Mouse (Mus musculus): ENCODE measurements around the gene 2310034G01Rik. TPM values are rescaled to one million over a fixed set of nuclear protein-coding genes. Genes with fewer than 3 reads are reported as not detected.
A peak's percentile ranks its signal among the peaks of the same experiment; 100 is the strongest.

The 2310034G01Rik gene
- total RNA-seq, 2 experiments from 2014 or later, result 0.89 to 1.3 TPM

DNA sequence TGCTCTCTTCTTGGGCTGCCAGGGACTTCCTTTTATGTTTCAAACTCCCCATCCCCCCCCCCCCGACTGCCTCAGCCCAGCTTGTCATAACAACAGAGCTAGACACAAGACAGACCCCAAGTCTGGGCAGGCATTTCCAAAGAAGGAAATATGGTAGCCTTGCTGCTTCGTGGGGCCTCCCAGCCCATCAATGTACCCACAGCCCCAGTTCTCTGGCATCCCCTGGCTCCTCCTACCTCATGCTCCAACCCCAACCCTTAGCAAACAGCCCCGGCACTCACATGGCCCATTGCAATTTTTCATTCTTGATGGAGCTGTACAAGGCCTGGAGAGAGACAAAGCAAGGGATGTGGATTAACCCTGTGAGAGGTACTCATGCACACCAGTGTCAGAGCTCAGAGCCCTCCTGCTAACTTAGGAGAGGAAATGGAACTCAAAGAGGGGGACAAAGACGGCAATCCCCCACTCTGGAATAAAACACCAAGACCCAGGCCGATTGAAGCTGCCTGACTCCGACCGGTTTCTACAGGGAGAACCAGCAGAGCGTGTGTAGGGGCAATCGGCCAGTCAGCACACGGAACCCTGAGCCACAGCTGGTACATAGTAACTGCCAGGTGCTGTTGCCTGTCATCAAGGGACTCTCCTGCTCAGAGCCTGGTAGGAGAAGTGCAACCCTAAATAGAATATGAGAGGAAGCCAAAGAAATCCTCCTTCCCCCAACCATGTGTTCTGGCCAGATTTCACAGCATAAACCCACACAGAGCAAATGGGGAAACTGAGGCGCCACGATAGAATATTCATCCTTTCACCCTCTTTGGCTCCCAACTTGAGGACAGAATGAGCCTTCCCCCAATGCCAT lies 34.1 kb downstream of the 2310034G01Rik start:
- DNase-seq (ENCODE audit: low spot score in 2 of 2), result peak; percentile 6 to 13

DNA sequence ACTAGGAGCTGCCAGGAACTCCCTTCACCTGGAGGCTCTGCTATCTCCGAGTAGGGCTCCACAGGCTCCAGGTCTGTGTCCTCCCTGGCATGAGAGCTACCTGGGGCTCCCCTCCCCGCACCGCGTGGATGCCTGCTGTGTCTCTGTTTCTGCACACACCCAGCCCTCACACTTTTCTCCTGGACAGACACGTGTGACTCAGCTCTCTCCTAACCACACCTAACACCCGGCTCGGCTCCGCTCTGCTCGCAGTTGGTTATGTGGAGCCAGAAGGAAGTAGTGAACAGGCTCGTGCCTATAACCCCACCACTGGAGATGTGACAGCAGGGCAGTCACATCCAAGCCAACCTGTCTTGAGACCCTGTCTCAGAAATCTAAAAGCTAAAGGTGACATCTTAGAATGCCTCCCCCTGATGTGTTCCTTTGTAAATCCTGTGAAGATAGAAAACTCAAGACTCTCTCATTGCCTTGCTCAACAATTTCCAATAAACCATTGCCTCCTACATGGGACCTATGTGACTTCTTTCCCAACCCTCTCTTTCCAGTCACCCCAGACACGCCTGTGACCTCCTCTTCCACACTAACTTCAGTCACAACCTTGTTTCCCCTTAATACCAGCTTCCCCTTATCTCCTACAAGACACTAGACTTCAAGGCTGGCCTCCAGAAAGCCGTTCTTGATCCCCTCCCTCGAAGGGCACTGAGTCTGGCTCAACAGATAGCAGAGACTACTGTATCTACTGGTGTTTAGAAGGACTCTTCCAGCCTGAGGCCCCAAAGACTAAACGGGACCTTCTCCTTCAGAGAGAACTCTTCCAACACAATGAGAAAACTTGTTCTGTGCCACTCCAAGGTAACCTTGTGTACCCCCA lies 35.0 kb downstream of the 2310034G01Rik start:
- DNase-seq (ENCODE audit: low spot score in 2 of 2), result peak; percentile 4 to 9

DNA sequence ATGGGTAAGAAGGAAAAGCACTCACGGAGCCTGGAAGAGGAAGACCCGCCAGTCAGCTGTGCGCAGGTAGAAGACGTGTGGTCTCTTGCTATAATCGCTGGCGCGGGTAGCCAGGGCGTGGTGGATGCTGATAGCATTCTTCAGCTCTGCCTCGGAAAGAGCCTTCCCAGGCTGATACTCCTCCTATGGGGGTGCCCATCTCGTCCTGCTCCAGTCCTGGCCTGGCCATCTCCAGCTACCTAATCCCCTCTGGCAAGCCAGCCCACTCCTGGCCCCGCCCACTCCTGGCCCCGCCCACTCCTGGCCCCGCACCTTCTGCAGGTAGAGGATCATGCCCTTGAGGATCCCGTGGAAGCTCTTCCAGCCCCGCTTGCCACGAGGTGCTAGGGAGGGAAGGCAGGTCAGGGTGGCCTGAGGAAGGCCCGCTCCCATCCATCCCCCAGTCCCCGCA lies 35.9 kb downstream of the 2310034G01Rik start:
- DNase-seq (ENCODE audit: low spot score in 2 of 2), result peak in 1 of 2 experiments; percentile 8

DNA sequence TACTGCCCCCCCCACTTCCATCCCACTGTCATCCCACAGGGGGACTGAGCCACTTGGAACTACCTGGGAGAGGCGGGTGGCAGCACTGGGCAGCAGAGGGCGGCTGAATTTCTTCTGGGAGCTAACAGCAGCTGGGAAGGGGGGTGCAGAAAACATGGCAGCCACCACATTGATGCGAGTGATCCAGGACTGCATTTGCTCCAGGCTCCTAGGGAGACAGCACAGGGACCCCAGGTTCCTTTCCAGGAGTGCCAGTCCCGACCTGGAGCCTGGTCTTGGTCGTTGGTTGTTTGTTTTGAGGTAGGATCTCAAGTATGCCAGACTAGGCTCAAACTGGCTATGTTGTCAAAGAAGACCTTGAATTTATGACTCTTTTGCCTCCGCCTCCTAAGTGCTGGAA lies 36.5 kb downstream of the 2310034G01Rik start:
- peak in 1 of 2 experiments; percentile 8 for DNase-seq (ENCODE audit: low spot score in 2 of 2)

DNA sequence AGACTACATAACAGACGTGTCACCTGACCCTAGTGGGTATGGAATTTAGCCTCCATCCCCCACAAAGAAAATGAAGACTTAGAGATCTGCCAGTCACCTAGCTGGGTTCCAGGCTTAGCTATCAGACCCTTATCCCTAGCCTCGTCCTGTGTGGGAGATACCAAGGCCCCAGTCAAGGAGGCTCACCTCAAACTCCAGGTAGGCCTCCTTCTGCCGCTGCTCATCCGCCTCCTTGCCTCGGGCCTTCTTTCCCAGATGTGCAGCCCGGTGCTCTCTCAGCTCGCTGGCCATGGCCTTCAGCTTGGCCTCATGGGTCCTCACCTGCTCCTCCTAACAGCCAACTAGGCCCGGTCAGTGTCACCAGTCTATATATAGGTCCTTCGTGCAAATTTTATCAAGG lies 37.0 kb downstream of the 2310034G01Rik start:
- DNase-seq (ENCODE audit: low spot score in 2 of 2), result no peak

DNA sequence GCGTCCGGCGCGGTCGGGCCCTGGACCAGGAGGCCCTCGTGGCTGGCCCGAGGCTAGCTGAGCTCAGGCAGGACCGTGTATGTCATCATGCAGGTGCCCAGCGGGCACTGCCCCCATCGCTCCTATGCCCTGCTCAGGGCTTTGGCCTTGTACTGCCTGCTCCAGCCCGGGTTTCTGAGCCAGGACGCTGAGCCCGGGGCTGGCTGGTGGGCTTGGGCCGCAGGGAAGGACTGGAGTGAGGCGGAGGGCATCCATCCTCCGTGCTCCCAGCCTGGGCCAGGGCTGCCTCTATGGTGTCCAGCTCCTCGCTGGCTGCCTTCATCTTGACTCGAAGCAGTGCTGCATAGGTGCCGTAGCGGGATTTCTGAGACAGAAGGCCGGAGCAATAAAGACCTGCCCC lies 37.5 kb downstream of the 2310034G01Rik start:
- peak; percentile 2 to 10 for DNase-seq (ENCODE audit: low spot score in 2 of 2)

DNA sequence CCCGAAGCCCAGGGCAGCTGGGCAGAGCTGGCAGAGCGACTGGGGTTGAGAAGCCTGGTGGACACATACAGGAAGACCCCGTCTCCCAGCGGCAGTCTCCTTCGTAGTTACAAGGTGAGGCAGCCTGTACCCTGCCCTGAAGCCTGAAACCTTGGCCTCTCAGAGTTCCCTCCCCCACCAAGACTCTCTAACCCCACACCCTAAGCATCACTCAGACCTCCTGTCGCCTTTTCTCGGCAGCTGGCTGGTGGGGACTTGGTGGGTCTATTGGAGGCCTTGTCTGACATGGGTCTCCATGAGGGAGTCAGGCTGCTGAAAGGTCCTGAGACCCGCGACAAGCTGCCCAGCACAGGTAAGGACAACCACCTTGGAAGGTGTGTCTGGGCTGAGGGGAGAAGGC lies 38.8 kb downstream of the 2310034G01Rik start:
- DNase-seq (ENCODE audit: low spot score in 2 of 2), result peak; percentile 6 to 14

DNA sequence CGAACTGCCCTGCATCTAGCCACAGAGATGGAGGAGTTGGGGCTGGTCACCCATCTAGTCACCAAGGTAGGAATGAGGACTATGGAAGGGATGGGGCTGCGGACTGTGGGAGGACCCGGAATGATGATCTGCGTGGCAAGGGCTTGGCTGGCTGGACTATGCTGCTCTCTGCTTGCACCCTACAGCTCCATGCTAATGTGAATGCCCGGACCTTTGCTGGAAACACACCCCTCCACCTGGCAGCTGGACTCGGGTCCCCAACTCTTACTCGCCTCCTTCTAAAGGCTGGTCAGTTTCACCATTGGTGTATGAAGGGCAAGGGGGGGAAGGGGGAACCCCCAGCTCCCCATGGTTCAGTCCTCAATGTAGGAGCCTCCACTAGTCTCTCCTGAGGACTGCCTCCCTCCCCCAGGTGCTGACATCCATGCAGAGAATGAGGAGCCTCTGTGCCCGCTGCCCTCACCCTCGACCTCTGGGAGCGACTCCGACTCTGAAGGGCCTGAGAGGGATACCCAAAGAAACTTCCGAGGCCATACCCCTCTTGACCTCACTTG lies 39.7 kb downstream of the 2310034G01Rik start:
- DNase-seq (ENCODE audit: low spot score in 2 of 2), result peak; percentile 4 to 11

DNA sequence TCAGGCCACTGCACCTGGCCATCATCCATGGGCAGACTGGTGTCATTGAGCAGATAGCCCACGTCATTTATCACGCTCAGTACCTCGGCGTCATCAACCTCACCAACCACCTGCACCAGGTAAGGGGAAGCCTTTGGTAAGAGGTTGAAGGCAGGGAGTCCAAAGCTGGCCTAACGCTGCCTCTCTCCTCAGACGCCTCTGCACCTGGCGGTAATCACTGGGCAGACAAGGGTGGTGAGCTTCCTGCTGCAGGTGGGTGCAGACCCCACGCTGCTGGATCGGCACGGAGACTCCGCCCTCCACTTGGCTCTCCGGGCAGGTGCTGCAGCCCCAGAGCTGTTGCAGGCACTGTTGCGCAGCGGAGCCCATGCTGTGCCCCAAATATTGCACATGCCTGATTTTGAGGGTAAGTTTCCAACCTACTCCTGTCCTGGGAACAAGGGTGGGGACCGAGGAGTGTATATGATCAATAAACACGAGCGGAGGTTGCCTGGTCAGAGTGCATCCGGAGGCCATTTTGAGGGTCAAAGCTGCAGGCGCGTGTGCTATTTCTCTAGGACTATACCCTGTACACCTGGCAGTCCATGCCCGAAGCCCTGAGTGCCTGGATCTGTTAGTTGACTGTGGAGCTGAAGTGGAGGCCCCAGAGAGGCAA lies 40.3 kb downstream of the 2310034G01Rik start:
- DNase-seq (ENCODE audit: low spot score in 2 of 2), result peak; percentile 5 to 17

DNA sequence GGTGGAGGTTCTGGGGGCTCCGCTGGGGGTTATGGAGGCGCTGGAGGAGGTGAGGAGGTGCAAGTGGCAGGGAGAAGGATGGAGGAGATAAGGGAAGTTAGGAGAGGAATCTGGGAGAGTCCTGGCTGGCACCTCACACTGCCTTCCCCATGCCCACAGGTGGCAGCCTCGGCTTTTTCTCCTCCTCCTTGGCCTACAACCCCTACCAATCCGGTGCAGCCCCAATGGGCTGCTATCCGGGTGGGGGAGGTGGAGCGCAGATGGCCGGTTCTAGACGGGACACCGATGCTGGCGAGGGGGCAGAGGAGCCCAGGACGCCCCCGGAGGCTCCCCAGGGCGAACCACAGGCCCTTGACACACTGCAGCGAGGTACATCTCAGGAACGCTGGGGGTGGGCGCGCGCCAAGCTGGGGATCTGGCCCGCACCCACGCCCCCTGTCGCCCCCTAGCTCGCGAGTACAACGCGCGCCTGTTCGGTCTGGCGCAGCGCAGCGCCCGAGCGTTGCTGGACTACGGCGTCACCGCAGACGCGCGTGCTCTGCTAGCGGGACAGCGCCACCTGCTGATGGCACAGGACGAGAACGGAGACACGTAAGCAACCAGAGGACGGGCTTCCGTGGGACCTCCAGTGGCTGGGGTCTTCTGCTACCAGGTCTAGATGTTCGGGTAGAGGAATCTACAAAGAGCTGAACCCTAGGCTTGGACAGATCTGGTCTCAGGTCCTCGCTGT lies 41.2 kb downstream of the 2310034G01Rik start:
- DNase-seq (ENCODE audit: low spot score in 2 of 2), result peak; percentile 91 to 92

DNA sequence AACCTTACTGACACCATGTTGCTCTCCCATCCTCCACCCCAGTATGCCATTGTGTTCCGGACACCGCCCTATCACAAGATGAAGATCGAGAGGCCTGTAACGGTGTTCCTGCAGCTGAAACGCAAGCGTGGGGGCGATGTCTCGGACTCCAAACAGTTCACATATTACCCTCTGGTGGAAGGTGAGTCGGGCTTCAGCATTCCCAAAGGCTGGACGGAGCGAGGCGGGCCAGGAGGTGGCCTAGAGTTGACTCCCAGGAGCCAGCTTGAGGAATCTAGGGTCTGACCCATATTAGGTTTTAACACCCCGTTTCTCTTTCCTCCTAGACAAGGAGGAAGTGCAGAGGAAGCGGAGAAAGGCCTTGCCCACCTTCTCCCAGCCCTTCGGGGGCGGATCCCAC lies 41.8 kb downstream of the 2310034G01Rik start:
- DNase-seq (ENCODE audit: low spot score in 2 of 2), result peak; percentile 2 to 10

DNA sequence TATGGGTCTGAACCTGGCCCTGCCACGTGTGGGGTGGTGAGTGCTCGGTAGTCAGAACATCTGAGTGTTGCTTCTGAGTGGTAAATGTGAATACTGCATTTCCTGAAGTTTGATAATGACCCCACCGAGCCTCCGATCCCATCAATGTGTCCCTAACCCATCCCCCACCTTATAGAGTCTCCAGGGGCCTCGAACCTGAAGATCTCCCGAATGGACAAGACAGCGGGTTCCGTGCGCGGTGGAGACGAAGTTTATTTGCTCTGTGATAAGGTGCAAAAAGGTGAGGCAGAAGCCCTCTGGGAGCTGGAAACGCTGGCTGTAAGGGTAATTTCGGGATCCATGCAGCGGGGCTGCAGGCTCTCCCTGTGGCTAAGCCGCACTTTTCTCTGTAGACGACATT lies 42.3 kb downstream of the 2310034G01Rik start:
- peak; percentile 3 to 11 for DNase-seq (ENCODE audit: low spot score in 2 of 2)

DNA sequence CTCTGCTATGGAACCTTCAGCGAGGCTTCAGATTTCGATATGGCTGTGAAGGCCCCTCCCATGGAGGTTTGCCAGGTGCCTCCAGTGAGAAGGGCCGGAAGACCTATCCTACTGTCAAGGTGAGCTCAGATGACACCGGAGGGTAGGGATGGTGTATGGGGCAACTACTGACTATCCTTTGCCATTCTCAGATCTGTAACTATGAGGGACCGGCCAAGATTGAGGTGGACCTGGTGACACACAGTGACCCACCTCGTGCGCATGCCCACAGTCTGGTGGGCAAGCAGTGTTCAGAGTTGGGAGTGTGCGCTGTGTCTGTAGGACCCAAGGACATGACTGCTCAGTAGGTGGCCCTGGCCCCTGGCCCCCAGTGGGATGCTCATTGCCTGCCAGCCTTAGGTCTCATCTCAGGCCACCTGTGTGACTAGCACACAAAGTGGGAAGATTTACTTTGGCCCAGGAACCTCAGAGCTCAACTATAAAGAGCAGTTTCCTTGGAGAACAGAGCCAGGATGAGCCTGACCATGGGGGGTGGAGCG lies 43.3 kb downstream of the 2310034G01Rik start:
- no peak for DNase-seq (ENCODE audit: low spot score in 2 of 2)

DNA sequence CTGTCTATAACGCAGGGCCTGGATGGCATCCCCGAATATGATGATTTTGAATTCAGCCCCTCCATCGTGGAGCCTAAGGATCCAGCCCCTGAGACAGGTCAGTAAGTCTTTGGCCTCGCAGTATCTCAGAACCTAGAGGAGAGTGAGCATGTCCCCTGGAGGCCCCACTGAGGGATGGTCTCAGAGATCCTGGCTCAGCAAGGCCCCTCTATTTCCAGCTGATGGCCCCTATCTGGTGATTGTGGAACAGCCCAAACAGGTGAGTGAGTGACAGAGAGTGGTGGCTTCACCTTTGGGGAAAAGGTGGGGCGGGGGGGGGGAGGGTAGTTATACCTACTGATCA lies 43.9 kb downstream of the 2310034G01Rik start:
- DNase-seq (ENCODE audit: low spot score in 2 of 2), result no peak

DNA sequence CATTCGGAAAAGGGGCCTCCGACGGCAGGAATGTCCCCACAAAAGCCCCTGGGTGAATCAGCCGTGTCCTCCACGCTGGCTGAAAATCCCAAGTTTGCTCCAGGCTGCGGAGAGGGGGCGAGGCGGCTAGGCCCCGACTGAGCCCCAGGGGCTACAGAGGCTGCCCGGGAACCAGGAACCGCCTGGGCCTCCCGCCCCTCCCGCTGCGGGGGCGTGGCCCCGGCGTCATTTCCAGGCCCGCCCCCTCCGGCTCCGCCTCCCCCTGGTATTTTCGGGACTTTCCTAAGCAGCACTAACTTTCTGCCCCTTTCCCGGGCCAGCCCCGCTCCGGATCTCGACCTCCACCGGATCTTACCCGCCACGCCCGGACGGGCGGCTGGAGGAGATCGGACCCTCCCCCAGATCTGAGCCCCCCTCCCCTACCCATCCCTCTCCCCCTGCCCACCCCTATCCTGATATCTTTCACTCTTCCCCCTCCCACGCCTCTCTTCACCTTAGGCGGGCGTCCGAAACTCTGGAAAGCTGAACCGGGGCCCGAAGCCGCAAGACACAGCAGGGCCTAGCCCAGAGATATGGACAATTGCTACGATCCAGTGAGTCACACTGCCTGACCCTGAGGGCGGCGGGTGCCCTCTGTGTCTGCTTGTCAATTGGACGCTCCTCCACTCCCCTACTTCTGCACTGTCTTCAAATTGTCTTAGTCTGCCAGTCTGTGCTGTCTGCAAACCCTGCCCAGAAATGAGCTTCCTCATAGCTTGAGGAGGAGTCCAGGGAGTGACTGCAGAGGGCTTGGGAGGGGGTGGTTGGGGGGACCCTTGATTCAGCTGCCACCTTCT lies 44.5 kb downstream of the 2310034G01Rik start:
- DNase-seq (ENCODE audit: low spot score in 2 of 2), result peak; percentile 68 to 81

DNA sequence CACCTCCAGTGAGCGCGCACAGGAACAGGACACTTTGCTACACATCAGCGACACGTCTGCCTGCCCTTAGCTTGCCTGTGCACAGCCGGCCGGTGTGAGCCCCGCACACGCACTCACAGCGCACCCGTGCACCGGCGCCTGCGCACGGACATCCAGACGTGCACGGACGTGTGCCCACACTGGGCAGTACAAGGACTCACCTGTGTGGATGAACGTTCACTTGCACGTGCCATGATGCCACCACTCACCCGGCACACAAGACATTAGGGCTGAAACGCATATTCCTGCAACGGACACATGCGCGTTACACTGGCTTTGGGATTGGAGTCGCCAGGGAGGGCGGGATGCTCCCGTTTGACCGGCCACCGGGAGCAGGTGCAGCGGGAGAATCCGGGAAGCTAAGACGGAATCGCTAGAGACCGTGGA lies 45.2 kb downstream of the 2310034G01Rik start:
- no peak for DNase-seq (ENCODE audit: low spot score in 2 of 2)

DNA sequence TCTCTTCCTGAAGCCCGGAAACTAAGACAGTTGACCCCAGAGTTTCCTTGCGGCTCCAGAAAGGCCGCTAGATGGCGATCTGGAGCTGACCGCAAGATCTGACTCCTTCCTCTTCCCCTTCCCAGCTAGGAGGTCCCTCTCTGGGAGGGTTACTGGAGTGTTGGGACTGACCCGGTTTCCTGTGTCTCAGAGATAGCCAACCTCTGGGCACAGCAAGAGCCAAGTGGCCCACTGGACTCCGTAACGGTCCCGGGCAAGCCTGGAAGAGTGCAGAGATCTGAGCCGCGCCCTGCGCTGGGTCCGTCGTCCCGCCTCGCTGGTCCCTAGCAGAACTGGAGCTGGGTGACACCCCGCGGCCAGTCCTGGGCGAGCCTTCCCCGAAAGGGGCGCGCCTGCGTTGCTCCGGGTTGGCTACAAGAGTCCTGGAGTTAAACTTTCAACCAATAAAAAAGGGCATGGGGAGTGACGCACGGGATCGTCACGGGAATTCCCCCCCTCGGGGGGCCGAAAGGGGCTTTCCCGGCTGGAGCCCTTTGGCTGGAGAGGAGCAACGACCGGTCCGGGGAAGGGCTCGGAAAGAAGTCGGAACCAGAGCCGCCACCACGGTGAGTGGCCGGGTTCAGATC lies 45.8 kb downstream of the 2310034G01Rik start, which contains the start of gene Nfkb2:
Nfkb2 (plus strand) TSS at position 105 of the 626 bp plus-strand sequence.
- peak; percentile 81 to 86 for DNase-seq (ENCODE audit: low spot score in 2 of 2)
